Mouse (Mus musculus) Patski (cell line): ENCODE measurements around the gene Acbd6. TPM values are rescaled to one million over a fixed set of nuclear protein-coding genes. Genes with fewer than 3 reads are reported as not detected.

Source experiments
- ATAC-seq: fragments of 100-300 bp; one replicate; pipeline ENCODE4 v1.8.0; 2021
- CTCF ChIA-PET: fragments of 350-600 bp; sonication (Branson Sonifier 250); formaldehyde crosslinking; loops from one replicate; lab custom pipeline; 2022; ENCODE audit warnings: inconsistent platforms; lab: Charles Lee
- POLR2A ChIA-PET: fragments of 350-600 bp; sonication (Branson Sonifier 250); formaldehyde crosslinking; loops from one replicate; lab custom pipeline; 2022; ENCODE audit warnings: antibody characterized with exemption, inconsistent platforms; lab: Charles Lee
- DNase-seq: peaks from one replicate; pipeline ENCODE4 v3.0.0-alpha.2; 2011; ENCODE audit warnings: low read depth, low spot score
- H3K27me3 ChIP-seq: fragments of 371-371 bp; one replicate; pipeline ENCODE4 v1.5.1; 2021
- CTCF ChIP-seq: fragments of 100-300 bp; IDR thresholded peaks from one replicate; pipeline ENCODE4 v1.5.1; 2021
- in situ Hi-C: fragments of 300-500 bp; cut with MboI; formaldehyde crosslinking; loops from 3 replicates; pipeline ENCODE4 v1.11.1; 2018; ENCODE audit warnings: low pct_unique_long_range_greater_than_20kb, mixed read lengths
- polyA plus RNA-seq: library from polyadenylated mRNA; unstranded; gene quantifications from one replicate; pipeline ENCODE4 v1.2.3, GENCODE M21; 2021

Gene Acbd6
- polyA plus RNA-seq, 1 experiment from 2014 or later = 105 TPM

- no peak for ATAC-seq
- H3K27me3 ChIP-seq = no peaks in the 10 kb centered on the region
- DNase-seq = no peak
- ChIA-PET CTCF (interaction anchor here (0.9 to 1.5 kb wide), 3 partner anchors 9 to 11 kb away, joined by 3 to 5 read pairs (median 4); no protein-coding TSS in a partner anchor), POLR2A (interaction anchor here (0.7 kb wide), 1 partner anchor 22 kb away, joined by 3 read pairs; no protein-coding TSS in a partner anchor)
- no peak for TF ChIP-seq CTCF
- in situ Hi-C loops = loop anchor here (10.0 kb wide), 1 partner anchor 304 kb away; no protein-coding TSS in a partner anchor
These were observed 29.4 kb upstream of the Acbd6 start for GRCm38 (mm10) chr1:155528405-155529119.

GRCm38 (mm10) chr1:155529120-155529963 lies 28.6 kb upstream of the Acbd6 start:
- no peaks in the 10 kb centered on the region for H3K27me3 ChIP-seq
- ATAC-seq (peak; percentile 42), DNase-seq (no peak)
- CTCF ChIA-PET = interaction anchor here (0.6 to 1.5 kb wide), 3 partner anchors 9 to 12 kb away, joined by 3 to 4 read pairs (median 3); no protein-coding TSS in a partner anchor
- no peak for TF ChIP-seq CTCF
- POLR2A ChIA-PET = no interaction called here
- in situ Hi-C loops = loop anchor here (10.0 kb wide), 1 partner anchor 305 kb away; no protein-coding TSS in a partner anchor

GRCm38 (mm10) chr1:155530561-155531457 lies 27.1 kb upstream of the Acbd6 start:
- ATAC-seq = no peak
- H3K27me3 ChIP-seq = no peaks in the 10 kb centered on the region
- CTCF ChIA-PET = interaction anchor here (1.0 to 2.3 kb wide), 2 partner anchors 12 to 249 kb away, joined by 3 to 4 read pairs; no protein-coding TSS in a partner anchor
- TF ChIP-seq CTCF = no peak
- DNase-seq = no peak
- POLR2A ChIA-PET = no interaction called here
- in situ Hi-C loops = no loop called here

- POLR2A ChIA-PET = interaction anchor here (0.7 kb wide), 1 partner anchor 31 kb away, joined by 3 read pairs; no protein-coding TSS in a partner anchor
These were observed 25.5 kb upstream of the Acbd6 start for GRCm38 (mm10) chr1:155532396-155532795.

GRCm38 (mm10) chr1:155532833-155533688 lies 24.9 kb upstream of the Acbd6 start:
- no peaks in the 10 kb centered on the region for H3K27me3 ChIP-seq
- ATAC-seq = no peak
- no peak for TF ChIP-seq CTCF
- ChIA-PET CTCF (interaction anchor here (1.1 to 2.3 kb wide), 2 partner anchors 14 to 16 kb away, joined by 3 to 4 read pairs; no protein-coding TSS in a partner anchor), POLR2A (no interaction called here)
- in situ Hi-C loops = no loop called here
- no peak for DNase-seq

More at GRCm38 (mm10) chr1:155532396-155532795, 25.5 kb upstream of the Acbd6 start:
- in situ Hi-C loops = no loop called here
- DNase-seq = no peak
- no peak for TF ChIP-seq CTCF
- ATAC-seq = no peak
- CTCF ChIA-PET = interaction anchor here (2.3 kb wide), 1 partner anchor 14 kb away, joined by 4 read pairs; no protein-coding TSS in a partner anchor
- H3K27me3 ChIP-seq = no peaks in the 10 kb centered on the region

- ChIA-PET POLR2A (no interaction called here), CTCF (interaction anchor here (1.1 to 2.3 kb wide), 2 partner anchors 15 to 16 kb away, joined by 3 to 4 read pairs; no protein-coding TSS in a partner anchor)
- TF ChIP-seq CTCF = no peak
- ATAC-seq = no peak
- no peak for DNase-seq
- peaks cover 3% of the 10 kb centered on the region for H3K27me3 ChIP-seq
- in situ Hi-C loops = no loop called here
These were observed 24.3 kb upstream of the Acbd6 start for GRCm38 (mm10) chr1:155533689-155533965.

- H3K27me3 ChIP-seq = peaks cover 3% of the 10 kb centered on the region
- ChIA-PET POLR2A (no interaction called here), CTCF (interaction anchor here (0.8 to 1.9 kb wide), 13 partner anchors 9 to 268 kb away, joined by 3 to 7 read pairs (median 4); no protein-coding TSS in a partner anchor)
- no peak for ATAC-seq
- in situ Hi-C loops = loop anchor here (5.0 kb wide), 2 partner anchors 245 to 515 kb away; no protein-coding TSS in a partner anchor
- TF ChIP-seq CTCF = peak; percentile 80
- DNase-seq = no peak
These were observed 20.8 kb upstream of the Acbd6 start for GRCm38 (mm10) chr1:155537005-155537642.

- no peak for DNase-seq
- no peak for TF ChIP-seq CTCF
- in situ Hi-C loops = loop anchor here (5.0 kb wide), 2 partner anchors 246 to 516 kb away; no protein-coding TSS in a partner anchor
- POLR2A ChIA-PET = no interaction called here
- no peak for ATAC-seq
- peaks cover 3% of the 10 kb centered on the region for H3K27me3 ChIP-seq
- CTCF ChIA-PET = interaction anchor here (1.0 to 1.9 kb wide), 10 partner anchors 10 to 257 kb away, joined by 3 to 7 read pairs (median 4); no protein-coding TSS in a partner anchor
These were observed 19.9 kb upstream of the Acbd6 start for GRCm38 (mm10) chr1:155538006-155538405.
